Mouse (Mus musculus) forebrain, postnatal 0 days (tissue): ENCODE data around the gene Map1s. TPM values are rescaled to one million over a fixed set of nuclear protein-coding genes. Genes with fewer than 3 reads are reported as not detected.

Source experiments
- ATAC-seq: fragments of 200-750 bp; cut with Nextera tagmentation; 2 replicates; pipeline ENCODE4 v1.8.0; 2017; ENCODE audit warnings: mild to moderate bottlenecking, moderate library complexity
- DNase-seq: peaks from one replicate; pipeline ENCODE4 v3.0.0-alpha.2; 2015
- H3K27ac ChIP-seq: fragments of 300-500 bp; sonication (generic); 2 replicates; pipeline ENCODE4 v1.5.1; 2014; ENCODE audit warnings: low read depth, mild to moderate bottlenecking, antibody characterized with exemption, low read length, moderate library complexity, mixed read lengths
- H3K27me3 ChIP-seq: fragments of 300-500 bp; sonication (generic); 2 replicates; pipeline ENCODE4 v1.6.1; 2014; ENCODE audit warnings: mild to moderate bottlenecking, low read length, mixed read lengths; ENCODE audit not compliant: insufficient read depth
- H3K36me3 ChIP-seq: fragments of 300-500 bp; sonication (generic); 2 replicates; pipeline ENCODE4 v1.6.1; 2014; ENCODE audit warnings: mild to moderate bottlenecking, moderate library complexity; ENCODE audit not compliant: insufficient read depth
- H3K4me1 ChIP-seq: fragments of 300-500 bp; sonication (generic); 2 replicates; pipeline ENCODE4 v1.6.1; 2014; ENCODE audit warnings: antibody characterized with exemption; ENCODE audit not compliant: insufficient read depth
- H3K4me2 ChIP-seq: fragments of 300-500 bp; sonication (generic); 2 replicates; pipeline ENCODE4 v1.6.1; 2014; ENCODE audit warnings: low read depth, mild to moderate bottlenecking, moderate library complexity
- H3K4me3 ChIP-seq: fragments of 300-500 bp; sonication (generic); 2 replicates; pipeline ENCODE4 v1.5.1; 2014; ENCODE audit warnings: low read depth, low read length, mixed read lengths
- H3K9ac ChIP-seq: fragments of 300-500 bp; sonication (generic); 2 replicates; pipeline ENCODE4 v1.6.1; 2014; ENCODE audit warnings: mild to moderate bottlenecking
- H3K9me3 ChIP-seq: fragments of 300-500 bp; sonication (generic); 2 replicates; pipeline ENCODE4 v1.6.1; 2016; ENCODE audit warnings: low read length
- CTCF ChIP-seq: sonication (generic); IDR thresholded peaks from 2 replicates; pipeline ENCODE4 v1.5.1; 2016; ENCODE audit warnings: antibody characterized with exemption, control low read depth, low read depth
- microRNA counts: library from miRNA; unstranded; fragments of <30 nt; microRNA quantifications from one replicate; lab custom pipeline; 2015
- microRNA-seq, 2 experiments: library from miRNA; unstranded; fragments of <30 nt; microRNA quantifications; one replicate each; pipeline ENCODE4; 2016
- polyA plus RNA-seq: library from polyadenylated mRNA; unstranded; fragments of >200 nt; fragmentation: Nextera tagmentation; extraction: Ambion mirVana; gene quantifications from 2 replicates; pipeline ENCODE4 v1.2.1, GENCODE M21; 2015
- total RNA-seq: library from RNA; depleted of rRNA; stranded (reverse); fragments of >200 nt; gene quantifications from 2 replicates; pipeline ENCODE4 v1.2.3, GENCODE M21; 2014; rRNA removed

Gene Map1s
- total and polyA plus RNA-seq, 2 experiments from 2014 or later: 63.9 to 68.1 TPM

DNA sequence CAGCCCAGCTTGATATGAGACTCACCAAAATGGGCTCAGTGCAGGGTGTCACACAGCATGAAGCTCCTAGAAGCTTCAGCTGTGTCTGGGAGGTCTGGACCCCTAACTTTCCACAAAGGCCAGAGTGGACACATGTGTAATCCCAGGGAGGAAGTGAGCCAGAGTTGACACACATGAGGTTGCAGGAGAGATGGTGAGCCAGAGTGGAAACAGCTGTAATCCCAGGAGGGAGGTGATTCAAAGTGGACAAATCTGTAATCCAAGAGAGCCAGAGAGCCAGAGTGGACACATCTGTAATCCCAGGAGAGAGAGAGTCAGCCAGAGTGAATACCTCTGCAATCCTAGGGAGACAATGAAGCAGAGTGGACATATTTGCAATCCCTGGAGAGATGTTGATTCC is 59.1 kb downstream of the Map1s start:
- no peaks in the 10 kb centered on the region for H3K27me3 ChIP-seq
- H3K36me3 ChIP-seq: no peaks in the 10 kb centered on the region
- H3K4me3 ChIP-seq: no peak overlapping the region
- no peak for ATAC-seq
- H3K27ac ChIP-seq: no peak overlapping the region
- H3K4me2 ChIP-seq: no peak overlapping the region
- H3K9me3 ChIP-seq: no peaks in the 10 kb centered on the region
- no peak for DNase-seq
- no peak for TF ChIP-seq CTCF
- H3K9ac ChIP-seq: no peak overlapping the region
- H3K4me1 ChIP-seq: no peaks in the 10 kb centered on the region

MicroRNA genes within 50 kb of the gene (microRNA counts, 519-probe panel; counts per million panel counts)
- not detected for microRNA mmu-miR-1969 (lab: Ali Mortazavi, UCI)

Small RNA genes within 50 kb of the gene (microRNA-seq; reads per million reads assigned to microRNA genes)
- gene Mir1969 (5.5 to 9.3 reads per million in 2 experiments), gene Mir7067 (0.24 to 0.39 reads per million in 2 experiments)

Other genes starting within 250 kb of the Map1s start
- gene Pgpep1, start 245.5 kb upstream of the Map1s start, total RNA-seq: 22.1 and 23.8 TPM in 2 replicates
- 22.1 and 26.1 TPM in 2 replicates for gene Pgpep1, start 245.5 kb upstream of the Map1s start, polyA plus RNA-seq
- gene Lsm4, start 232.7 kb upstream of the Map1s start, total RNA-seq: 93.7 and 140 TPM in 2 replicates
- 177 and 231 TPM in 2 replicates for gene Lsm4, start 232.7 kb upstream of the Map1s start, polyA plus RNA-seq
- gene Jund, start 207.0 kb upstream of the Map1s start, total RNA-seq: 333 and 392 TPM in 2 replicates
- 108 and 114 TPM in 2 replicates for gene Jund, start 207.0 kb upstream of the Map1s start, polyA plus RNA-seq
- gene Iqcn, start 202.5 kb upstream of the Map1s start, total RNA-seq: 0.33 TPM in 1 of 2 replicates, not detected in the other
- gene Iqcn, start 202.5 kb upstream of the Map1s start, polyA plus RNA-seq: 0.03 and 0.08 TPM in 2 replicates
- not detected in 2 replicates for gene Gm3336, start 187.4 kb upstream of the Map1s start, total RNA-seq
- not detected in 2 replicates for gene Gm3336, start 187.4 kb upstream of the Map1s start, polyA plus RNA-seq
- gene Pde4c, start 182.2 kb upstream of the Map1s start, total RNA-seq: 0.48 and 0.62 TPM in 2 replicates
- gene Pde4c, start 182.2 kb upstream of the Map1s start, polyA plus RNA-seq: 0.10 and 0.23 TPM in 2 replicates
- 450 and 499 TPM in 2 replicates for gene Rab3a, start 151.3 kb upstream of the Map1s start, total RNA-seq
- gene Rab3a, start 151.3 kb upstream of the Map1s start, polyA plus RNA-seq: 632 and 673 TPM in 2 replicates
- 33.7 and 39.9 TPM in 2 replicates for gene Mpv17l2, start 145.0 kb upstream of the Map1s start, total RNA-seq
- 60.4 and 61.9 TPM in 2 replicates for gene Mpv17l2, start 145.0 kb upstream of the Map1s start, polyA plus RNA-seq
- 160 and 170 TPM in 2 replicates for gene Pik3r2, start 129.2 kb upstream of the Map1s start, total RNA-seq
- gene Pik3r2, start 129.2 kb upstream of the Map1s start, polyA plus RNA-seq: 147 and 153 TPM in 2 replicates
- 26.2 and 60.0 TPM in 2 replicates for gene Mast3, start 100.9 kb upstream of the Map1s start, total RNA-seq
- gene Mast3, start 100.9 kb upstream of the Map1s start, polyA plus RNA-seq: 20.3 and 25.2 TPM in 2 replicates
- 0.05 TPM in 1 of 2 replicates, not detected in the other for gene Il12rb1, start 97.5 kb upstream of the Map1s start, total RNA-seq
- not detected in 2 replicates for gene Il12rb1, start 97.5 kb upstream of the Map1s start, polyA plus RNA-seq
- gene Arrdc2, start 66.2 kb upstream of the Map1s start, total RNA-seq: 15.4 and 25.9 TPM in 2 replicates
- 5.6 and 7.1 TPM in 2 replicates for gene Arrdc2, start 66.2 kb upstream of the Map1s start, polyA plus RNA-seq
- gene Kcnn1, start 42.7 kb upstream of the Map1s start, total RNA-seq: 20.5 and 31.5 TPM in 2 replicates
- 9.4 and 9.8 TPM in 2 replicates for gene Kcnn1, start 42.7 kb upstream of the Map1s start, polyA plus RNA-seq
- 34.7 and 59.9 TPM in 2 replicates for gene Ccdc124, start 32.0 kb upstream of the Map1s start, total RNA-seq
- gene Ccdc124, start 32.0 kb upstream of the Map1s start, polyA plus RNA-seq: 161 and 175 TPM in 2 replicates
- gene Slc5a5, start 13.2 kb upstream of the Map1s start, total RNA-seq: 1.5 and 2.2 TPM in 2 replicates
- gene Slc5a5, start 13.2 kb upstream of the Map1s start, polyA plus RNA-seq: 2.4 and 3.6 TPM in 2 replicates
- 1,945 and 2,194 TPM in 2 replicates for gene Rpl18a, start 8.5 kb upstream of the Map1s start, total RNA-seq
- gene Rpl18a, start 8.5 kb upstream of the Map1s start, polyA plus RNA-seq: 2,793 and 3,853 TPM in 2 replicates